Mouse (Mus musculus): ENCODE data around the gene Capn2.

GRCm38 (mm10) chr1:182427426-182427825, 90.0 kb downstream of the Capn2 start:
- no peak for TF ChIP-seq CTCF (IDR thresholded peaks at IDR 0.05 in 2 of 3, conservative IDR thresholded peaks at IDR 0.05 in 1 of 3; ENCODE audit: control insufficient read depth in 1 of 3, insufficient read depth in 1 of 3, low read depth in 2 of 3, low read length in 3 of 3, poor library complexity in 1 of 3, severe bottlenecking in 1 of 3)
- TF ChIP-seq POLR2A (IDR thresholded peaks at IDR 0.05; ENCODE audit: control insufficient read depth in 1 of 2, insufficient read depth in 1 of 2, low read depth in 1 of 2, low read length in 2 of 2, poor library complexity in 1 of 2): no peak
- no peak for TF ChIP-seq ZC3H11A (IDR thresholded peaks at IDR 0.05; ENCODE audit: low read depth, low read length)
- TF ChIP-seq POLR2AphosphoS5 (IDR thresholded peaks at IDR 0.05; ENCODE audit: borderline replicate concordance, low read depth, low read length): no peak
- no peak for TF ChIP-seq USF1 (IDR thresholded peaks at IDR 0.05; ENCODE audit: low read depth, low read length)
- no peak for TF ChIP-seq USF2 (IDR thresholded peaks at IDR 0.05; ENCODE audit: borderline replicate concordance in 1 of 2, insufficient read depth in 1 of 2, low read depth in 1 of 2, low read length in 2 of 2)
- TF ChIP-seq E2F4 (IDR thresholded peaks at IDR 0.05; ENCODE audit: borderline replicate concordance, low read depth, low read length): no peak

Measured in MEL (cell line).